Mouse (Mus musculus) lung, adult 2 months (tissue): ENCODE measurements at regions not wholly inside any gene's neighbourhood (a gene's known extent, or its start where the extent isn't known, plus 50 kb on each side); places are given as distances from the start of the nearest gene placed in this dataset.

ENCODE experiments used
- CTCF ChIP-seq: fragments of 200-500 bp; IDR thresholded peaks from 2 replicates; pipeline ENCODE4 v1.5.1; 2011; ENCODE audit warnings: mild to moderate bottlenecking, low read length, control low read depth; ENCODE audit not compliant: insufficient read depth
- POLR2A ChIP-seq: fragments of 200-500 bp; IDR thresholded peaks from 2 replicates; pipeline ENCODE4 v1.6.1; 2011; ENCODE audit warnings: low read depth, mild to moderate bottlenecking, control low read depth, low read length, borderline replicate concordance; ENCODE audit errors: extremely low read depth

DNA sequence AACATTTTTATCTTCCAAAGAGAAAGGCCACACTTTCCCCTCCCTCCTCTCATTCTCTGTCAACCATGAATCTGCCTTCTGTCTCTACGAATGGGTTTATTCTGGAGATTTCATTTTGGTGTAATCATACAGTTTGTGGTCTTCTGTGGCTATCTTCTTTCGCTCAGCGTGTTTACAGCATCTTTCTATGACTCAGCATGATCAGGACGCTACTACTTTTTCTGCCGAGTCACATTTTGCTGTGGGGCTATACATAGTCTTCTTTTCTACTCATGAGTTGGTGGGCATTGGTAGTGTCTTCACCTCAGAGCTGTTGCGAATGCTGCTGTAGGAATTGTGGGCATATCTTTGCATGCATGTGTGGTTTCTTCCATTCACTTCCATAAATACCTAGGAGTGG, 66.3 kb upstream of the Vangl1 start:
- TF ChIP-seq POLR2A: no peak
- no peak for TF ChIP-seq CTCF
